Mouse (Mus musculus): ENCODE measurements at regions not wholly inside any gene's neighbourhood (a gene's known extent, or its start where the extent isn't known, plus 50 kb on each side); places are given as distances from the start of the nearest gene placed in this dataset.

DNA sequence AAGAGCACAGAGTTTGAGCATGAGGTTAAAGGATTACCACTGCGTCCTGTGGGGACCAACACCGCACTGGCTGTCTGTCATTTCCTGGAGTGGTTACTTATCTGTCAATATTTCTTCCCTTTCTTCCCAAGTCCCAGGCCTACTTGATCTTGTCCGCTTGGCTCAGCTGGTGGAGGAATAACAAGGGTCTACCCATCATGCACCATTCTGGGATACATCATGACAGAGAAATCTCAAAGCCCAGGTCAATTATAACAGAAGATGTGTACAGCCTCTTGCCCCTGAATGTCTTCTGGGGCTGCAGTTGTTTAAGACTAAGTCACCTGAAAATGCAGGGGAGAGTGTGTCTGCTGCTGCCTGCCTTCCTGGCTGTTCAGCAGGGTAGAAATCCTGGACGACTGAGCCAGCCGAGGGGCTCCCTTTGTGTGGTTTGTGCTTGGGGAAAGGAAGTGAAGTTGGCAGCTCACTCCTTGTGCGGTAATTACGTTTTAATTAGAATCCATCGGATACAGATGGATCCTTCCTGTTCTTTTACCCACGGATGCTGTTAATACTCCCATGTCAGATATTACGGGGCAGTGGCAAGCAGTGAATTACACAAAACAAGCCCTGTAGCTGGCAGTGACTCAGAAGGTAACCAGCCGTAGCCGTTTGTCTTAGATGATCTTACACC lies 286.8 kb downstream of the Zfp326 start:
- Histone ChIP-seq H3K9me3 (no peaks in the 10 kb centered on the region), H3K4me3 (no peak overlapping the region), H3K4me1 (replicated peaks) (no peaks in the 10 kb centered on the region), H3K27me3 (ENCODE audit: insufficient read depth, poor library complexity, severe bottlenecking) (no peaks in the 10 kb centered on the region), H3K27ac (no peak overlapping the region; the same call in 1 of the 2 replicates), H3K36me3 (no peaks in the 10 kb centered on the region)
- no peak for DNase-seq (ENCODE audit: low spot score)
- 70% methylated on average over 12 of the region's 12 CpGs for WGBS

DNA sequence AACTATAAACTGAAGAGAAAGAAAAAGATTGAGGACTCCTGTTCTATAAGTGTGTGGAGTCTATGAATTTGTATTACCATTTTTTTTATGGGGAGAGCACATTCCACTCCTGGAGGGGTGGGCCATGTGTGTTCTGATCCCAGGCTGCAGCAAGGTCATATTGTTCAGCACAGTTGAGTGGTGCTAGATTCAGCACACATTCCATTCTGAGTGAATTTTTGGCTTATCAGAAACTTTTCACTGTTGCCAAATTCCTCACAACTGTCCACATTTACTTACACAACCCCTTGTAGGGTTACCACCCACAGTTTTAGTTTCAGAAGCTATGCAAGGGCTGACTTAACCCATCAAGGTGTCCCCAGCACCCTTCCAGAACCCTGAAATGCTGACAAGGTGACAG lies 262.7 kb downstream of the Zfp326 start:
- Histone ChIP-seq H3K27me3 (ENCODE audit: insufficient read depth, poor library complexity, severe bottlenecking) (no peaks in the 10 kb centered on the region), H3K4me3 (no peak overlapping the region), H3K27ac (no peak overlapping the region), H3K4me1 (replicated peaks) (no peaks in the 10 kb centered on the region), H3K9me3 (no peaks in the 10 kb centered on the region), H3K36me3 (no peaks in the 10 kb centered on the region)
- DNase-seq (ENCODE audit: low spot score), result no peak

DNA sequence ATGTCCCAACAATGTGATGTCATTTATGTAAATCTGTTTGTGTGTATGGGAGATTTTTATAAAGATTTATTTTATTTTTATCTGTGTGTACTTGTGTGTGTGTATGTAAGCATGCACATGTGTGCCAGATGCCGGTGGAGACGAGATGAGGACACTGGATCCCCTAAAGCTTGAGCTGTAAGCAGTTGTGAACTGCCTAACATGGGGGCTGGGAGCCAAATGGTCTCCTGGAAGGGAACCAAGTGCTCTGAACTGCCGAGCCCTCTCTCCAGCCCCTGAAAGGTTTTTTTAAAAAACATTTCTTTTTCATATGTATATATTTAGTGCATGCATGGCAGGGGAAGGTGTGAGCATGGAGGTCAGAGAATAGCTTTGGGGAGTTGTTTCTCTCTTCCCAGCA lies 246.6 kb downstream of the Zfp326 start:
- Histone ChIP-seq H3K9me3 (no peaks in the 10 kb centered on the region), H3K27ac (no peak overlapping the region), H3K27me3 (ENCODE audit: insufficient read depth, poor library complexity, severe bottlenecking) (no peaks in the 10 kb centered on the region), H3K4me1 (replicated peaks) (0 out of 2 replicates have a peak, but pooled peaks cover 12% of the 10 kb centered on the region), H3K4me3 (no peak overlapping the region), H3K36me3 (no peaks in the 10 kb centered on the region)
- no peak for DNase-seq (ENCODE audit: low spot score)
- WGBS, result 76% methylated on average over 3 of the region's 3 CpGs

DNA sequence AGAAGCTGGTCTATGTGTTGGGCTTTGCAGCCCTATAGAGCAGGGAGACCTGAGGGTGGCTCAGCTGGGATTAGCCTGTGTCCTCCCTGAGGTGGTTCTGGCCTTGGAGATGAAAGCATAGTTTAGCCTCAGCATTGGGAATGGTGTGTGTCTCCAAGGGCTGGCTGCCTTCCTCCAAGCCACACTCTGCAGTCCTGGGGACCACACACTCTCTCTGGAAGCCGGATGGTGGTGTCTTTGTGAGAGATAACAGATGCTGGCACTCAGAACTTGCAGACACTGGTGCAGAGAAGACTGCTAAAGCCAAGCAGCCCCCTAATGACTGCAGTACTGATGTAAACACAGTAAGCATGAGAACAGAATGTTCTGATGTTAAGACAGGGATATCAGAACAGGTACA lies 243.2 kb downstream of the Zfp326 start:
- 70% methylated on average over 1 of the region's 1 CpGs for WGBS
- Histone ChIP-seq H3K36me3 (no peaks in the 10 kb centered on the region), H3K9me3 (no peaks in the 10 kb centered on the region), H3K27me3 (ENCODE audit: insufficient read depth, poor library complexity, severe bottlenecking) (no peaks in the 10 kb centered on the region), H3K4me3 (no peak overlapping the region), H3K27ac (no peak overlapping the region), H3K4me1 (replicated peaks) (0 out of 2 replicates have a peak, but pooled peaks cover 11% of the 10 kb centered on the region)
- DNase-seq (ENCODE audit: low spot score), result no peak

DNA sequence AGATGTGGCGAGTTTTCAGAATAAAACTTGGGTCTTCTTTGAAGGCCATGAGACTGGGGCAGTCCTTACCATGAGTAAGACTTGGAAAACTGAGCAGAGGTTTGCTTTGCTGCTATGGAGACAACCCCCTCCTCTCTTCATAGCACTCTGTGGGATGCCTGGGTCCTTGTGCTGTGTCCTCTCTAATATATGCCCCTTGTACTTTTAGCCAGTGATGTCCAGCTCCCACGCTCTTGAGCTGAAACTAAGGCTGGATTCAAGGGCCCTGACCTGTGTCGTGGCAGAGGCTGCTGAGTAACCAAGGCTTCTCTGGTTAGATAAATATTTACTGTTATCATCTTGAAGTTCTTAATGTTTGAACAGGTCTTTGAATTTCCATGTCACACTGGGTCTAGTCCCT lies 236.8 kb downstream of the Zfp326 start:
- WGBS, result 82% methylated on average over 3 of the region's 3 CpGs
- Histone ChIP-seq H3K27me3 (ENCODE audit: insufficient read depth, poor library complexity, severe bottlenecking) (no peaks in the 10 kb centered on the region), H3K9me3 (no peaks in the 10 kb centered on the region), H3K4me3 (no peak overlapping the region), H3K4me1 (replicated peaks) (peaks cover 5% of the 10 kb centered on the region; the same call in 1 of the 2 replicates), H3K27ac (no peak overlapping the region), H3K36me3 (no peaks in the 10 kb centered on the region)
- no peak for DNase-seq (ENCODE audit: low spot score)

DNA sequence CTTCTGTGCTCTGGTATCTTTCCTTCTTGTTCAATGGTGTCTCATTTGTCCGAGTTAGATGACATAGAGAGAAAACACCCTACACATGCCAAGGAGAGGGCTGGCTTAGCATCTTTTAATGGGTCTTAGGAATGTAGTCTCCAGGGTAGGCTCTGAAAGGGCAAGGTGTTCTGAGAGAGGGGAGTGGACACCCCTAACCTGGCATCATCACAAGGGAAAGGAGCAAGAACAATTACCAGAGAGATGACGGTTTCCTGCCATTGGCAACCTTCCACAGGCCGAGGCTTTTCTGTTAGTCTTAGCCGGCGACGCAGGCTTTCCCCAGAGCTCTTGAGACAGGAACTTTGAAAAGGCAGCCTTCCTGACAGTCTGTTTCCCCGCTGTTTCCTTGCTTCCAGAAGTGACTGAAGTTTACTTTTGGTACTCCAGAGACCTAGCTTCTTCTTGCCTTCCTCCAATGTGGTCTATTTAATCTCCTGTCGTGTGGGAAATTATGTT lies 232.2 kb downstream of the Zfp326 start:
- Histone ChIP-seq H3K9me3 (no peaks in the 10 kb centered on the region), H3K36me3 (no peaks in the 10 kb centered on the region), H3K27ac (no peak overlapping the region), H3K27me3 (ENCODE audit: insufficient read depth, poor library complexity, severe bottlenecking) (no peaks in the 10 kb centered on the region), H3K4me1 (replicated peaks) (peaks cover 5% of the 10 kb centered on the region; the same call in 1 of the 2 replicates), H3K4me3 (no peak overlapping the region)
- 76% methylated on average over 8 of the region's 8 CpGs for WGBS
- no peak for DNase-seq (ENCODE audit: low spot score)

DNA sequence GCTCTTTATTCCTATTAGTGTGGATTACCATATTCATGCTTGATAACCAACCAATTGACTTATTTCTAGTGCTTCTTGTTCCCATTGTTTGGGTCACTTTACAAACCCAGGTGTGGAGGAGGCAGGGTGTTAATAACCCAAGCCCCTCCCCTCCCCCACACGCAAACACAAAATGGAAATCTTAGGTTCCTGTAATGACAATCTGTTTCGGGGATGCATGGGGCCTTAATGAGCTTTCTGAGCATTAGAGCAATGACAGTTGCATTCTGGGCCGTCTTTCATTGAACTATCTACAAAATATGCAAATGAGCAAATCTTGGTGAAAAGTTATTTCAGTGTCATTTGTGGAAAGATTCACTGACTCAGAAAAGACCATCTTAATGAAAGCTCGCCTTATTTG lies 225.9 kb downstream of the Zfp326 start:
- Histone ChIP-seq H3K36me3 (no peaks in the 10 kb centered on the region), H3K27me3 (ENCODE audit: insufficient read depth, poor library complexity, severe bottlenecking) (no peaks in the 10 kb centered on the region), H3K9me3 (no peaks in the 10 kb centered on the region), H3K4me1 (replicated peaks) (no peaks in the 10 kb centered on the region), H3K27ac (no peak overlapping the region), H3K4me3 (no peak overlapping the region)
- DNase-seq (ENCODE audit: low spot score), result no peak
- WGBS, result 88% methylated on average over 4 of the region's 4 CpGs

DNA sequence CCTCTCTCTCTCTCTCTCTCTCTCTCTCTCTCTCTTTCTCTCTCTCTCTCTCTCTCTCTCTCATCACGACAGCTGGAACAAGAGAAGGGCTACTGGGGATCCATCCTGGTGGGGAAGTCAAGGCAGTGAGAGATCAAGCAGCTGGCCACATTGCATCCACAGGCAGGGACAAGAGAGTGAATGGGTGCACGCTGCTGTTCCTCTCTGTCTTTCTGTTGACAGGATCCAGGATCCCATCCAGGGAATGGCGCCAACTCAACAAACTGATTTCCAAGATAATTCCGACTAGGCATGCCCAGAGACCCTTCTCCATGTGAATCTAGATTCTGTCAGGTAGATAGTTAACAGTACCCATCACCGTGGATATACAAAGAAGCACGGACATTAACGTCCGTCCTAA lies 222.5 kb downstream of the Zfp326 start:
- no peaks in the 10 kb centered on the region for H3K9me3 ChIP-seq
- no peak for DNase-seq (ENCODE audit: low spot score)
- H3K27me3 ChIP-seq (ENCODE audit: insufficient read depth, poor library complexity, severe bottlenecking), result no peaks in the 10 kb centered on the region
- WGBS, result 92% methylated on average over 8 of the region's 8 CpGs
- no peaks in the 10 kb centered on the region for H3K4me1 ChIP-seq (replicated peaks)
- no peaks in the 10 kb centered on the region for H3K36me3 ChIP-seq
- no peak overlapping the region for H3K4me3 ChIP-seq
- no peak overlapping the region for H3K27ac ChIP-seq

DNA sequence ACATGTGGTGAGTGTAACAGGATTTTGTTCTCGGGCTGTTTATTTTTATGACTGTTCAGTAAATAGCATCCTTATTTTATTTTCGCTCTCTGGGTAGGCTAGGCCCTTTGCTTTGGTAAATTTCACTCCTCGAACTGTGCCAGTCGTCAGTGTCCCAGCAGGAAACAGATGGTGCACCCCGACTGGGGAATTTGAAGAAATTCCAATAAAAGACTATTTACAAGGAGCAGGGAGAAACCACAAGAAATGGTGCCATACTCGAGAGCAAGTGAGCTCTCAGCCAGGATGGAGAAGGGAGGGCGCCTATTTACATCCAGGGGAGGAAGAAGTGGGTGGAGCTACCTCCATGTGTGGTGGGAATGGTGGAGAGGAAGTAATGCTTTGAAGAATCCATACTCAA lies 213.0 kb downstream of the Zfp326 start:
- H3K27ac ChIP-seq, result no peak overlapping the region
- DNase-seq (ENCODE audit: low spot score), result no peak
- WGBS, result 78% methylated on average over 7 of the region's 7 CpGs
- no peaks in the 10 kb centered on the region for H3K27me3 ChIP-seq (ENCODE audit: insufficient read depth, poor library complexity, severe bottlenecking)
- H3K4me1 ChIP-seq (replicated peaks), result no peaks in the 10 kb centered on the region
- H3K4me3 ChIP-seq, result no peak overlapping the region
- no peaks in the 10 kb centered on the region for H3K36me3 ChIP-seq
- H3K9me3 ChIP-seq, result peaks cover 9% of the 10 kb centered on the region

DNA sequence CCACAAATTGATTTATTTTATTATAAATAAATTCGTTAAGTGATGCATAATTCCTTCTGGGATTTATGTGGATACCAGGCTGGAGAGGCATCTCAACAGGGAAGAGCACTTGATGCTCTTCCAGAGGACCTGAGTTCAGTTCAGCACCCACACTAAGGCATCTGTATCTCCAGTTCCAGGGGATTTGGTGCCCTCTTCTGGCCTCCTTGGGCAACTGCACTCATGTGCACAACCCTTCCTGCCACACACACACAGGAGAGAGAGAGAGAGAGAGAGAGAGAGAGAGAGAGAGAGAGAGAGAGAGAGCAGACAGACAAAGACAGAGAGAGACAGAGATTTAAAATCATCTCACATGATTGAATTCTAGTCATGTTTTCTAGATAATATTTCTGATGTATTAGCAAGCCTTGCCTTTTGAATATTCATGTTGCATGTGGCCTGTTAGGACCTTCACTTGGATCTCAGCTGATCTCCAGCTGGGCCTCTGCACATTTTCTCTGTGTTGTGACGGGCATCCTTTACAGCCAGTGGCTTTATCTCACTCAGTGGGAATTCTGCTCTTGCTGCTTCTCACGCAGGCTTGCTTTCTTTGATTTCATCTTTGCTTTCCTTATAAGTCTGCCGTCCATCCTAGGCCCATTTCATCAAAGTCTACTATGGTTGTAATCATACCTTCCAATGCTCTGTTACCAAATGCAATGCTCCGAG lies 212.3 kb downstream of the Zfp326 start:
- H3K27me3 ChIP-seq (ENCODE audit: insufficient read depth, poor library complexity, severe bottlenecking), result no peaks in the 10 kb centered on the region
- H3K36me3 ChIP-seq, result no peaks in the 10 kb centered on the region
- 78% methylated on average over 5 of the region's 5 CpGs for WGBS
- H3K4me1 ChIP-seq (replicated peaks), result no peaks in the 10 kb centered on the region
- no peak for DNase-seq (ENCODE audit: low spot score)
- peaks cover 9% of the 10 kb centered on the region for H3K9me3 ChIP-seq
- no peak overlapping the region for H3K4me3 ChIP-seq
- no peak overlapping the region for H3K27ac ChIP-seq

DNA sequence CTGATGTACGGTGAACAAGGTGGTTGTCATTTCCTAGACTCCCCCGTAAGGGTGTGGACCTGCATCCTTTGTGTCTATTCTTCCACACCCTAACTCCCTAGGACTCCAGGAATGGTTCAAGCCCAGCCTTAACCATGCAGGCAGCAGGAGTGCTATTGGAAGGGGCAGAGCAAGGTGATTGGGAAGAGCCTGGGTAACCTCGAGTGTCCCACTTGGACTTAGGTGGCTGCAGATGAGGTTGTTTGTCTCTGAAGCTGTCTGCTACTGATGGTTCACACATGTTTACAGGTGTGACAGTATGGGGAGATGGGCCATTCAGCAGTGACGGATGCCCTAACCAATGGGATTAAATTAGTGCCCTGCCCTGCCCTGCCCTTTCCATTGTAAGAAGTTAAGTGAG lies 207.4 kb downstream of the Zfp326 start:
- no peaks in the 10 kb centered on the region; the same call in 1 of the 2 replicates for H3K4me1 ChIP-seq (replicated peaks)
- WGBS, result 83% methylated on average over 4 of the region's 4 CpGs
- DNase-seq (ENCODE audit: low spot score), result no peak
- H3K27me3 ChIP-seq (ENCODE audit: insufficient read depth, poor library complexity, severe bottlenecking), result no peaks in the 10 kb centered on the region
- H3K9me3 ChIP-seq, result peaks cover 9% of the 10 kb centered on the region
- no peaks in the 10 kb centered on the region for H3K36me3 ChIP-seq
- H3K27ac ChIP-seq, result no peak overlapping the region
- no peak overlapping the region for H3K4me3 ChIP-seq

DNA sequence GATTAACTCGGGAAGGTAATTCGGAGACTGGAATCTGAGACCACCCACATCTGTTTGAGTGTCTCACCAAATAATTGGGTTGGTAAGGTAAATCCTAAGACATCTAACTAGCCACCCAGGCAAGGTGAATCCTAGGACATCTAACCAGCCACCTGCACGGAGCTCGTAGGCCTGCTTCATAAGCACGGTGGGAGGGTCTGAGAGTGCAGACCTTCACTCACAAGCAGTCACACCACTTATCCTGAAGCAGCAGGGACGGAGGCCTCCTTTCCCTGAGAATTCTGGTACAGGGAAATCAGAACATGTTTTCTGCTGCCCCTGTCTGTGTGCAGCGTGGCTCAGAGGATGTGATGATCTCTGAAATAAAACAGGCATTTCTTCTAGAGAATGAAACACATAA lies 206.5 kb downstream of the Zfp326 start:
- WGBS, result 72% methylated on average over 7 of the region's 7 CpGs
- no peaks in the 10 kb centered on the region; the same call in 1 of the 2 replicates for H3K4me1 ChIP-seq (replicated peaks)
- H3K36me3 ChIP-seq, result no peaks in the 10 kb centered on the region
- DNase-seq (ENCODE audit: low spot score), result no peak
- H3K27me3 ChIP-seq (ENCODE audit: insufficient read depth, poor library complexity, severe bottlenecking), result no peaks in the 10 kb centered on the region
- H3K4me3 ChIP-seq, result no peak overlapping the region
- H3K9me3 ChIP-seq, result peaks cover 3% of the 10 kb centered on the region
- no peak overlapping the region for H3K27ac ChIP-seq

DNA sequence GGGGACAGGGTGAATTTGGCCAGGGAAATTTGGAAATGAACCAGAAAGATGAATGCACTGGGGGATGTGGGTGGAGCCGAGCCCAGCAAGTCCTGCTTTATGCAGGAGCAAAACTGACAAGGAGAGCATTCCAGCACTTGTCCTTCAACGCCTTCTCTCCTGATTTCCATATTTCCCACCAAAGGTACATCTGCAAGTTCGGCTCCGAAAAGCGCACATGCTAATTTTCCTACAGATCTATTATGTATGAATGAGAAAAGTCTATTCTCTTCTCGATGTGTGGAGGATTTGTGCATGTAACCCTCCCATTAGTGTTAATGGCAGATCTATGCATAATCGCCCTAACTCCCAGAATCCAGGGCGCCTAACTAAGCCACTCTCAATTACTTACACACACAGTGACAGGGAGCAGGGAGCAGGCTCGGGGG lies 190.8 kb downstream of the Zfp326 start:
- DNase-seq (ENCODE audit: low spot score), result no peak
- Histone ChIP-seq H3K4me3 (no peak overlapping the region), H3K27ac (no peak overlapping the region), H3K36me3 (no peaks in the 10 kb centered on the region), H3K4me1 (replicated peaks) (no peaks in the 10 kb centered on the region), H3K9me3 (peaks cover 10% of the 10 kb centered on the region; the same call in 1 of the 2 replicates), H3K27me3 (ENCODE audit: insufficient read depth, poor library complexity, severe bottlenecking) (no peaks in the 10 kb centered on the region)
- WGBS, result 80% methylated on average over 9 of the region's 9 CpGs

Data from hindbrain, embryonic 10.5 days (tissue).